Mouse (Mus musculus) lung, embryonic 14.5 days (tissue): ENCODE data around the gene Elk4. TPM values are rescaled to one million over a fixed set of nuclear protein-coding genes. Genes with fewer than 3 reads are reported as not detected.

ENCODE experiments used
- ATAC-seq: fragments of 200-750 bp; cut with Nextera tagmentation; 2 replicates; pipeline ENCODE4 v1.8.0; 2017; ENCODE audit warnings: mild to moderate bottlenecking, moderate TSS enrichment, moderate library complexity; ENCODE audit not compliant: insufficient read depth
- DNase-seq: peaks from one replicate; pipeline ENCODE4 v3.0.0-alpha.2; 2015
- H3K27ac ChIP-seq: fragments of 300-500 bp; sonication (generic); 2 replicates; pipeline ENCODE4 v1.5.1; 2014; ENCODE audit warnings: low read depth, mild to moderate bottlenecking, moderate library complexity
- H3K27me3 ChIP-seq: fragments of 300-500 bp; sonication (generic); 2 replicates; pipeline ENCODE4 v1.6.1; 2014; ENCODE audit warnings: low read length, control low read depth; ENCODE audit not compliant: insufficient read depth
- H3K36me3 ChIP-seq: fragments of 300-500 bp; sonication (generic); 2 replicates; pipeline ENCODE4 v1.6.1; 2014; ENCODE audit warnings: control low read depth; ENCODE audit not compliant: insufficient read depth
- H3K4me1 ChIP-seq: fragments of 300-500 bp; sonication (generic); 2 replicates; pipeline ENCODE4 v1.6.1; 2014; ENCODE audit warnings: antibody characterized with exemption, control low read depth; ENCODE audit not compliant: insufficient read depth
- H3K4me2 ChIP-seq: fragments of 300-500 bp; sonication (generic); 2 replicates; pipeline ENCODE4 v1.6.1; 2014; ENCODE audit warnings: mild to moderate bottlenecking
- H3K4me3 ChIP-seq: fragments of 300-500 bp; sonication (generic); 2 replicates; pipeline ENCODE4 v1.5.1; 2014; ENCODE audit warnings: low read depth, low read length
- H3K9ac ChIP-seq: fragments of 300-500 bp; sonication (generic); 2 replicates; pipeline ENCODE4 v1.6.1; 2014
- H3K9me3 ChIP-seq: fragments of 300-500 bp; sonication (generic); 2 replicates; pipeline ENCODE4 v1.6.1; 2016; ENCODE audit warnings: low read depth, low read length, control low read depth
- CTCF ChIP-seq: IDR thresholded peaks from 2 replicates; pipeline ENCODE4 v1.5.1; 2016; ENCODE audit warnings: antibody characterized with exemption, low read depth
- WGBS: fragments of 180-500 bp; shearing (Covaris S2); extraction: QIAGEN DNeasy Blood & Tissue Kit; methylation state at CpG from one replicate; pipeline ENCODE4 v1.1.7; 2014; 5-methylcytosine and 5-hydroxymethylcytosine counted together
- polyA plus RNA-seq: library from polyadenylated mRNA; unstranded; fragments of >200 nt; fragmentation: Nextera tagmentation; extraction: Ambion mirVana; gene quantifications from 2 replicates; pipeline ENCODE4 v1.2.1, GENCODE M21; 2014

The Elk4 gene
- polyA plus RNA-seq, 1 experiment from 2014 or later: 41.3 TPM

DNA sequence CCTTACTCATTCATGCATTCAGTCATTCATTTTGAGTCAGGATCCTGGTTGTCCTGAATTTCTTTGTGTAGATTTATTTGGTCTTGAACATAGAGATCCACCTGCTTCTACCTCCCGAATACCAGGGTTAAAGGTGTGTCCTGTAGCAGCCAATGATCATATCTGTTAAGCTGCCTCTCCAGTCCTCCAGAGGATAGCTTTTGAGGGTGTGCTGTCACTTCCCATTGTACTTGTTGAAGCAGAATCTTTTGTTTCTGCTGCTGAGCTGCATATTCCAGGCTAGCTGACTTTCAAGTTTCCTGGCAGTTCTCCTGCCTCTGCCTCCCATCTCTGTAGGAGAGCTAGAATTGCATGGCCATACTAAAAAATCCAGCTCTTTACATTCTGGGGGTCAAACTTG, 9.3 kb downstream of the Elk4 start:
- 94% methylated on average over 1 of the region's 1 CpGs for WGBS
- H3K27ac ChIP-seq: no peak overlapping the region
- H3K4me1 ChIP-seq: no peaks in the 10 kb centered on the region
- H3K4me2 ChIP-seq: no peak overlapping the region
- TF ChIP-seq CTCF: no peak
- no peak for ATAC-seq
- DNase-seq: no peak
- peaks cover 60% of the 10 kb centered on the region for H3K36me3 ChIP-seq
- no peak overlapping the region for H3K4me3 ChIP-seq
- H3K27me3 ChIP-seq: no peaks in the 10 kb centered on the region
- H3K9me3 ChIP-seq: no peaks in the 10 kb centered on the region
- no peak overlapping the region for H3K9ac ChIP-seq

DNA sequence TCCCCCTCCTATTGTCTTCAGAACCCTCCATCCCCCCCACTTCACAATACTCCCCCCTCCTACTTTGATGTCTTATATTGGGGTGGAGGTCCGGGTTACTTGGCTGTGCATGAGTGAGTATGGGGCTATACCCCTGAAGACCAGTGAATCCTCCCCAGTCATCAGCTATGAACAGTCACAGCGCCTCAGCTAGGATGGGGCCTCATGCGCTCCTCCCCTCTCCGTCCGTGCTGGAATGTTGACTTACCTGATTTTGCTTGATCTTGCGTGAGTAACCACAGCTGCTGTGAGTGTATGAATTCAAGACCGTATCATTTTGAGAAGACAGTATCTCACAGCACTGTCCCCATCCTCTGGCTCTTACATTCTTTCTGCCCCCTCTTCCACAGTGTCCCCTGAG, 12.5 kb downstream of the Elk4 start:
- DNase-seq: no peak

DNA sequence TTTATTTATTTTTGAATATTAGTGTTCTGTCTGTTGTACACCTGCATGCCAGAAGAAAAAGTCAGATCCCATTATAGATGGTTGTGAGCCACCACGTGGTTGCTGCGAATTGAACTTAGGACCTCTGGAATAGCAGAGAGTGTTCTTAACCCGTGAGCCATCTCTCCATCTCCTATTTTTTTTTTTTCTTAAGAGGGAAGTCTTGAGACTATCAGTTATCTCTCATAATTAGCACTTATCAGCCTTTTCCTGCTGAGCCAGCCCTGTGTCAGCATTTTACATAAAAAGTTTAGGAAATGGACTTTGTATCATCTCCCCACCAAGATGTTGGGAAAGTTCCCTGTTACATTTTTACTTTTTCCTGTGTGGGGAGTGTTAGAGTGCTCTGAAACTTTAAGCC, 14.7 kb downstream of the Elk4 start:
- ATAC-seq: no peak
- 80% methylated on average over 3 of the region's 3 CpGs for WGBS
- Histone ChIP-seq H3K4me3 (no peak overlapping the region), H3K4me1 (no peaks in the 10 kb centered on the region), H3K9ac (no peak overlapping the region), H3K27me3 (no peaks in the 10 kb centered on the region), H3K27ac (no peak overlapping the region), H3K36me3 (peaks cover 91% of the 10 kb centered on the region), H3K4me2 (no peak overlapping the region), H3K9me3 (no peaks in the 10 kb centered on the region)
- no peak for DNase-seq
- no peak for TF ChIP-seq CTCF

More for the DNA sequence above, 12.5 kb downstream of the Elk4 start:
- Histone ChIP-seq H3K4me2 (no peak overlapping the region), H3K9ac (no peak overlapping the region), H3K9me3 (no peaks in the 10 kb centered on the region), H3K4me3 (no peak overlapping the region), H3K4me1 (no peaks in the 10 kb centered on the region), H3K27me3 (no peaks in the 10 kb centered on the region), H3K36me3 (peaks cover 80% of the 10 kb centered on the region), H3K27ac (no peak overlapping the region)
- no peak for ATAC-seq
- no peak for TF ChIP-seq CTCF
- 80% methylated on average over 7 of the region's 7 CpGs for WGBS

DNA sequence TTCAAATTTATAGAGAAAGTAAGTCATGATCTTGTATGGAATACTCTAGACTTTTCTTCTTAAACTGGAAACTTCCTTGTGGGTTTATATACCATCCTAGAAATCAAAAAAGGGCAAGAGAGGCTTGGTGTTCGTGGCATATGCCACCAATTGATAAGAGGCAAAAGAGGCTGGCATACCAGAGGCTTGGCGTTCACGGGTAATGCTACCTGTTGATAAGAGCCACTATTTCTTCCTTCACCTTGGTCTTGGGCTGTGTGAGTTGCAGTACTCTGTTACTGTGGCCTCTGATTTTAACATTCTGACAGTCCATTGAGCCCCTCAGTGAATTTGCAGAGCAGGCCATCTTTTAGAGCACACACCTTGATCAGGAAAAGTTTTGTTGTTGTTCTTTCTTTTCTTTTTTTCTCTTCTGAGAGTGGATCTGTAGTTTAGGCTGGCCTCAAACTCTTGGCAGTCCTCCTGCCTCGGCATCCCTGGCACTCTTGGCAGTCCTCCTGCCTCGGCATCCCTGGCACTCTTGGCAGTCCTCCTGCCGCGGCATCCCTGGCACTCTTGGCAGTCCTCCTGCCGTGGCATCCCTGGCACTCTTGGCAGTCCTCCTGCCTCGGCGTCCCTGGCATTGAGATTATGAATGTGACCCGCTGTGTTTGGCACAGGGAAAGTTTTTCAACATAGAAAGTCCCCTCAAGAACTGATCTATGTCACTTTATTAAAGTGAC, 19.7 kb downstream of the Elk4 start:
- ATAC-seq: no peak
- 88% methylated on average over 11 of the region's 11 CpGs for WGBS
- peaks cover 82% of the 10 kb centered on the region for H3K36me3 ChIP-seq

DNA sequence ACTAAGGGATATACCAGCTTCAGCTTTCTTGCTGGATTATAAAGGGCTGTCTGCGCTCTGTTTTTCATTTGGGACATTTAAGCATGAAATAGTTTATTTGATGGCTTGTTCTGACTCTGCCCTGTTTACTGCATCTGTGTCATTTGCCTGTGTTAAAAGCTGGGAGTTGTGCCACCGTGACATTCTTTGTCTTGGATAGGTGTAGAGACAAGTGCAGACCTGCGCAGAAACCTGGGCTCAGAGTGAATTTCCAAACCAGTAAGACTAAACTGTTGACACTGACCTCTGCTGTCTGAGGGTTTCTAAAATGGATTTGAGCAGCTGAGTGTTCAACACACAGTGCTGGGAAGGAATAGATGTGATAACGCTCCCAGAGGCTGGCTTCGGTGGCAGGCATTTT, 20.6 kb downstream of the Elk4 start:
- TF ChIP-seq CTCF: no peak
- no peak overlapping the region for H3K4me2 ChIP-seq
- no peak for ATAC-seq
- no peak overlapping the region for H3K9ac ChIP-seq
- peaks cover 78% of the 10 kb centered on the region for H3K36me3 ChIP-seq
- no peak for DNase-seq
- H3K4me1 ChIP-seq: no peaks in the 10 kb centered on the region
- no peaks in the 10 kb centered on the region for H3K9me3 ChIP-seq
- H3K27ac ChIP-seq: no peak overlapping the region
- no peaks in the 10 kb centered on the region for H3K27me3 ChIP-seq
- 84% methylated on average over 5 of the region's 5 CpGs for WGBS
- H3K4me3 ChIP-seq: no peak overlapping the region

More for the DNA sequence above, 19.7 kb downstream of the Elk4 start:
- Histone ChIP-seq H3K9me3 (no peaks in the 10 kb centered on the region), H3K27ac (no peak overlapping the region), H3K27me3 (no peaks in the 10 kb centered on the region), H3K9ac (no peak overlapping the region), H3K4me2 (no peak overlapping the region), H3K4me3 (no peak overlapping the region), H3K4me1 (no peaks in the 10 kb centered on the region)
- TF ChIP-seq CTCF: no peak
- no peak for DNase-seq

DNA sequence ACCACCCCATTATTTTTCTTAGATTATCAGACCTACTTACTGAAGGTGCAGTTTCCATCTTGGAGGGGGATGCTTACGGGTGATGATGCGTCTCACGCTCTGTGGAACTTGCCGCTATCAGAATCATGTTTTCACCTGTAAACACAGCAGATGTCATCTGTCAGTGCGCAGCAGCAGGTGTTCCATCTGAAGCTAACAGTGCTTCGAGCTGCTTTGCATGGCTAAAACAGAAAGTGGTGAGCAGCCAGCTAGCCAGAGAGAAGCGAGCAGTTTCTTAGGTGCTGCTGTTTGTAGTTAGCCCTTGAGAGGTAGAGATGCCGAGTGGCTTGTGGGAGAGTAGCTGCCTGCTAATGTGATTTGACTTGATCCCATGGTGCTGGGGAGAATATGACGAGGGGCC, 21.0 kb downstream of the Elk4 start:
- no peak overlapping the region for H3K27ac ChIP-seq
- H3K9ac ChIP-seq: no peak overlapping the region
- 86% methylated on average over 9 of the region's 9 CpGs for WGBS
- no peak for TF ChIP-seq CTCF
- H3K9me3 ChIP-seq: no peaks in the 10 kb centered on the region
- no peak overlapping the region for H3K4me2 ChIP-seq
- H3K4me3 ChIP-seq: no peak overlapping the region
- ATAC-seq (no peak), DNase-seq (no peak)
- H3K27me3 ChIP-seq: no peaks in the 10 kb centered on the region
- peaks cover 75% of the 10 kb centered on the region for H3K36me3 ChIP-seq
- no peaks in the 10 kb centered on the region for H3K4me1 ChIP-seq

DNA sequence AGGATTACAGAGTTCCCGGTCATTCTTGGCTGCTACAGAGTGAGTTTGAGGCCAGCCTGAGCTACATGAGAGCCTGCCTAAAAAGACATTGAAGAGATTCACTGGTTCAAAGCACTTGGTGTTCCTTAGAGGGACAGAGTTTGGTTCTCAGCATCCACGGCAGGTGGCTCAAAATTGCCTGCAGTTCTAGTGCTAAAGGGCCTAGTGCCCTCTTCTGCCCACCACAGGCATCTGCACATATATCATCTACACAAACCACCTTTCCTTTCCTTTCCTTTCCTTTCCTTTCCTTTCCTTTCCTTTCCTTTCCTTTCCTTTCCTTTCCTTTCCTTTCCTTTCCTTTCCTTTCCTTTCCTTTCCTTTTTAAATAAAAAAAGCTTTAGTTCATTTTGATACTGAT, 23.2 kb downstream of the Elk4 start:
- Histone ChIP-seq H3K4me3 (no peak overlapping the region), H3K27me3 (no peaks in the 10 kb centered on the region), H3K4me2 (no peak overlapping the region), H3K9ac (no peak overlapping the region), H3K36me3 (peaks cover 63% of the 10 kb centered on the region), H3K9me3 (no peaks in the 10 kb centered on the region), H3K27ac (no peak overlapping the region), H3K4me1 (no peaks in the 10 kb centered on the region)
- DNase-seq (no peak), ATAC-seq (no peak)
- peak; percentile 42 for TF ChIP-seq CTCF
- WGBS: 64% methylated on average over 2 of the region's 2 CpGs
